Mouse (Mus musculus): Measurements from ENCODE around the gene Trrap. TPM values are rescaled to one million over a fixed set of nuclear protein-coding genes. Genes with fewer than 3 reads are reported as not detected.

The Trrap gene
- polyA plus RNA-seq, 1 experiment from 2014 or later = 57.6 TPM

GRCm38 (mm10) chr5:144734949-144735348 lies 32.6 kb upstream of the Trrap start:
- no peaks in the 10 kb centered on the region for H3K4me1 ChIP-seq (ENCODE audit: control insufficient read depth, insufficient read depth, low read length)
- H3K27ac ChIP-seq (ENCODE audit: low read length) = no peak overlapping the region
- H3K4me2 ChIP-seq (ENCODE audit: low read depth, low read length) = no peak overlapping the region
- no peak overlapping the region for H3K9ac ChIP-seq (ENCODE audit: low read length)
- no peaks in the 10 kb centered on the region for H3K9me3 ChIP-seq (replicated peaks; ENCODE audit: control insufficient read depth, low read length)
- ATAC-seq (ENCODE audit: insufficient read depth, low FRiP score) = no peak
- no peak overlapping the region for H3K4me3 ChIP-seq (replicated peaks; ENCODE audit: low read length)
- no peaks in the 10 kb centered on the region for H3K27me3 ChIP-seq (ENCODE audit: control insufficient read depth, insufficient read depth, low read length)
- 32% methylated on average over 8 of the region's 8 CpGs for WGBS
- H3K36me3 ChIP-seq (ENCODE audit: control insufficient read depth, insufficient read depth, low read length) = no peaks in the 10 kb centered on the region

GRCm38 (mm10) chr5:144737101-144737500 lies 30.4 kb upstream of the Trrap start:
- 79% methylated on average over 14 of the region's 14 CpGs for WGBS
- Histone ChIP-seq H3K9ac (ENCODE audit: low read length) (no peak overlapping the region), H3K4me2 (ENCODE audit: low read depth, low read length) (no peak overlapping the region), H3K4me3 (replicated peaks; ENCODE audit: low read length) (no peak overlapping the region), H3K27ac (ENCODE audit: low read length) (no peak overlapping the region), H3K36me3 (ENCODE audit: control insufficient read depth, insufficient read depth, low read length) (no peaks in the 10 kb centered on the region), H3K9me3 (replicated peaks; ENCODE audit: control insufficient read depth, low read length) (no peaks in the 10 kb centered on the region), H3K4me1 (ENCODE audit: control insufficient read depth, insufficient read depth, low read length) (no peaks in the 10 kb centered on the region), H3K27me3 (ENCODE audit: control insufficient read depth, insufficient read depth, low read length) (no peaks in the 10 kb centered on the region)
- ATAC-seq (ENCODE audit: insufficient read depth, low FRiP score) = no peak

GRCm38 (mm10) chr5:144752432-144752831 lies 15.1 kb upstream of the Trrap start:
- H3K4me1 ChIP-seq (ENCODE audit: control insufficient read depth, insufficient read depth, low read length) = no peaks in the 10 kb centered on the region
- WGBS = 3% methylated on average over 5 of the region's 5 CpGs
- peak overlapping the region; percentile 24; the same call in 1 of the 2 replicates for H3K4me2 ChIP-seq (ENCODE audit: low read depth, low read length)

GRCm38 (mm10) chr5:144753041-144753440 lies 14.5 kb upstream of the Trrap start:
- WGBS = 55% methylated on average over 7 of the region's 7 CpGs

More at GRCm38 (mm10) chr5:144752432-144752831, 15.1 kb upstream of the Trrap start:
- Histone ChIP-seq H3K9me3 (replicated peaks; ENCODE audit: control insufficient read depth, low read length) (no peaks in the 10 kb centered on the region), H3K9ac (ENCODE audit: low read length) (no peak overlapping the region), H3K4me3 (replicated peaks; ENCODE audit: low read length) (no peak overlapping the region), H3K36me3 (ENCODE audit: control insufficient read depth, insufficient read depth, low read length) (no peaks in the 10 kb centered on the region), H3K27me3 (ENCODE audit: control insufficient read depth, insufficient read depth, low read length) (no peaks in the 10 kb centered on the region), H3K27ac (ENCODE audit: low read length) (no peak overlapping the region)
- ATAC-seq (ENCODE audit: insufficient read depth, low FRiP score) = peak; percentile 62

GRCm38 (mm10) chr5:144755191-144755590 lies 12.3 kb upstream of the Trrap start:
- H3K27ac ChIP-seq (ENCODE audit: low read length) = no peak overlapping the region
- no peak for ATAC-seq (ENCODE audit: insufficient read depth, low FRiP score)
- 60% methylated on average over 10 of the region's 10 CpGs for WGBS
- no peaks in the 10 kb centered on the region for H3K4me1 ChIP-seq (ENCODE audit: control insufficient read depth, insufficient read depth, low read length)
- H3K36me3 ChIP-seq (ENCODE audit: control insufficient read depth, insufficient read depth, low read length) = no peaks in the 10 kb centered on the region
- H3K9me3 ChIP-seq (replicated peaks; ENCODE audit: control insufficient read depth, low read length) = no peaks in the 10 kb centered on the region
- H3K4me2 ChIP-seq (ENCODE audit: low read depth, low read length) = no peak overlapping the region
- H3K27me3 ChIP-seq (ENCODE audit: control insufficient read depth, insufficient read depth, low read length) = no peaks in the 10 kb centered on the region; the same call in 1 of the 2 replicates
- H3K9ac ChIP-seq (ENCODE audit: low read length) = no peak overlapping the region
- H3K4me3 ChIP-seq (replicated peaks; ENCODE audit: low read length) = no peak overlapping the region

More at GRCm38 (mm10) chr5:144753041-144753440, 14.5 kb upstream of the Trrap start:
- no peak; the same call in 1 of the 2 replicates for ATAC-seq (ENCODE audit: insufficient read depth, low FRiP score)
- Histone ChIP-seq H3K9me3 (replicated peaks; ENCODE audit: control insufficient read depth, low read length) (no peaks in the 10 kb centered on the region), H3K9ac (ENCODE audit: low read length) (no peak overlapping the region), H3K27me3 (ENCODE audit: control insufficient read depth, insufficient read depth, low read length) (no peaks in the 10 kb centered on the region), H3K36me3 (ENCODE audit: control insufficient read depth, insufficient read depth, low read length) (no peaks in the 10 kb centered on the region), H3K4me1 (ENCODE audit: control insufficient read depth, insufficient read depth, low read length) (no peaks in the 10 kb centered on the region), H3K4me2 (ENCODE audit: low read depth, low read length) (no peak overlapping the region), H3K4me3 (replicated peaks; ENCODE audit: low read length) (no peak overlapping the region), H3K27ac (ENCODE audit: low read length) (no peak overlapping the region)

GRCm38 (mm10) chr5:144757402-144757801 lies 10.1 kb upstream of the Trrap start:
- no peak overlapping the region for H3K9ac ChIP-seq (ENCODE audit: low read length)
- H3K4me2 ChIP-seq (ENCODE audit: low read depth, low read length) = no peak overlapping the region
- 0 out of 2 replicates have a peak, but pooled peaks cover 4% of the 10 kb centered on the region for H3K4me1 ChIP-seq (ENCODE audit: control insufficient read depth, insufficient read depth, low read length)
- no peak overlapping the region for H3K4me3 ChIP-seq (replicated peaks; ENCODE audit: low read length)
- no peak for ATAC-seq (ENCODE audit: insufficient read depth, low FRiP score)
- H3K36me3 ChIP-seq (ENCODE audit: control insufficient read depth, insufficient read depth, low read length) = no peaks in the 10 kb centered on the region
- H3K9me3 ChIP-seq (replicated peaks; ENCODE audit: control insufficient read depth, low read length) = no peaks in the 10 kb centered on the region
- 86% methylated on average over 9 of the region's 9 CpGs for WGBS
- peaks cover 18% of the 10 kb centered on the region for H3K27me3 ChIP-seq (ENCODE audit: control insufficient read depth, insufficient read depth, low read length)
- H3K27ac ChIP-seq (ENCODE audit: low read length) = no peak overlapping the region

- ATAC-seq (ENCODE audit: insufficient read depth, low FRiP score) = no peak
- Histone ChIP-seq H3K27ac (ENCODE audit: low read length) (no peak overlapping the region), H3K4me1 (ENCODE audit: control insufficient read depth, insufficient read depth, low read length) (0 out of 2 replicates have a peak, but pooled peaks cover 4% of the 10 kb centered on the region), H3K9ac (ENCODE audit: low read length) (no peak overlapping the region), H3K9me3 (replicated peaks; ENCODE audit: control insufficient read depth, low read length) (no peaks in the 10 kb centered on the region), H3K4me2 (ENCODE audit: low read depth, low read length) (no peak overlapping the region), H3K36me3 (ENCODE audit: control insufficient read depth, insufficient read depth, low read length) (no peaks in the 10 kb centered on the region), H3K4me3 (replicated peaks; ENCODE audit: low read length) (no peak overlapping the region), H3K27me3 (ENCODE audit: control insufficient read depth, insufficient read depth, low read length) (peaks cover 19% of the 10 kb centered on the region)
- 24% methylated on average over 8 of the region's 8 CpGs for WGBS
These were observed 9.1 kb upstream of the Trrap start for GRCm38 (mm10) chr5:144758422-144758821.

GRCm38 (mm10) chr5:144761161-144761868 lies 6.2 kb upstream of the Trrap start, which contains the start of gene Tmem130:
Gene Tmem130 (minus strand): TSS chr5:144761818.
- H3K27me3 ChIP-seq (ENCODE audit: control insufficient read depth, insufficient read depth, low read length) = peaks cover 19% of the 10 kb centered on the region
- no peaks in the 10 kb centered on the region for H3K9me3 ChIP-seq (replicated peaks; ENCODE audit: control insufficient read depth, low read length)
- H3K4me1 ChIP-seq (ENCODE audit: control insufficient read depth, insufficient read depth, low read length) = 0 out of 2 replicates have a peak, but pooled peaks cover 4% of the 10 kb centered on the region
- H3K36me3 ChIP-seq (ENCODE audit: control insufficient read depth, insufficient read depth, low read length) = no peaks in the 10 kb centered on the region
- WGBS = 3% methylated on average over 33 of the region's 38 CpGs
- H3K27ac ChIP-seq (ENCODE audit: low read length) = no peak within 1 kb of the TSS
- H3K4me3 ChIP-seq (replicated peaks; ENCODE audit: low read length) = peak within 1 kb of the TSS; percentile 27
- peak within 1 kb of the TSS; percentile 36; the same call in 1 of the 2 replicates for H3K9ac ChIP-seq (ENCODE audit: low read length)
- ATAC-seq (ENCODE audit: insufficient read depth, low FRiP score) = peak; percentile 54; the same call in 1 of the 2 replicates
- peak within 1 kb of the TSS; percentile 49 for H3K4me2 ChIP-seq (ENCODE audit: low read depth, low read length)

- no peak overlapping the region for H3K4me2 ChIP-seq (ENCODE audit: low read depth, low read length)
- H3K9me3 ChIP-seq (replicated peaks; ENCODE audit: control insufficient read depth, low read length) = no peaks in the 10 kb centered on the region
- peaks cover 13% of the 10 kb centered on the region for H3K4me1 ChIP-seq (ENCODE audit: control insufficient read depth, insufficient read depth, low read length)
- H3K27me3 ChIP-seq (ENCODE audit: control insufficient read depth, insufficient read depth, low read length) = peaks cover 15% of the 10 kb centered on the region
- 0 out of 2 replicates have a peak, but pooled peaks cover under 1% of the 10 kb centered on the region for H3K36me3 ChIP-seq (ENCODE audit: control insufficient read depth, insufficient read depth, low read length)
- H3K4me3 ChIP-seq (replicated peaks; ENCODE audit: low read length) = no peak overlapping the region
- 60% methylated on average over 7 of the region's 7 CpGs for WGBS
- no peak overlapping the region for H3K9ac ChIP-seq (ENCODE audit: low read length)
- no peak overlapping the region for H3K27ac ChIP-seq (ENCODE audit: low read length)
- ATAC-seq (ENCODE audit: insufficient read depth, low FRiP score) = no peak
These were observed 1.5 kb upstream of the Trrap start for GRCm38 (mm10) chr5:144766026-144766425.
